19 mouse cellular contexts compared by ENCODE assay signal in the genomic region with DNA sequence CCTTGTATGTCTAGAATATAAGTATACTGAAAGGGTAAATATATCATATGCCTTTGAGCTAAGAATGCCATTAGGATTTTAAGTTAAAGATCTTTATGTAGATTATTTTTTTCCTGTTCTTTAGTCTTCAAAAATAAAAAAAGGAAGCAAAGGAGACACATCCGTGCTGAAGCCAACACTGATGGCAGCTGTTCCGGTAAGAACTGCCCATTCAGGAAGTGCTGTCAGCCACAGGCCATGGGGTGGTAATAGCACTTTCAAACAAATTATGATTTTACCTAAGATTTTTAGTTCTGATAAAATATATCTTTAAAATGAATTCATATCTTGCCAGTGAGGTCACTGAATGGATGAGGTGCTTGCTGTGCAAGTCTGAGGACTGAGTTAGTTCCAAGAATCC.
"Had no signal": no experiment of that assay in that cellular context is flagged by ENCODE, and none has a peak within 500 bp of the region (broad histone marks: within the 10 kb centered on the region; RNA-seq: fewer than 3 reads in every experiment).

No protein-coding gene starts in this region.

- H3K4me3 ChIP-seq: liver, embryonic 15.5 days; lung, embryonic 15.5 days; megakaryocyte, embryonic 14.5 days; midbrain, embryonic 13.5 days; midbrain, embryonic 15.5 days; neural tube, embryonic 13.5 days; neural tube, embryonic 15.5 days; stomach, embryonic 15.5 days had no signal

- ATAC-seq: liver, postnatal 0 days; lung, postnatal 0 days; midbrain, embryonic 13.5 days; midbrain, embryonic 15.5 days had no signal

- H3K9me3 ChIP-seq: liver, embryonic 15.5 days; lung, embryonic 15.5 days; megakaryocyte, embryonic 14.5 days; midbrain, embryonic 13.5 days; midbrain, embryonic 15.5 days; neural tube, embryonic 13.5 days; neural tube, embryonic 15.5 days; stomach, embryonic 15.5 days had no signal

- DNase-seq: liver, postnatal 0 days; lung, adult 2 months; lung, postnatal 14 days; lung, postnatal 36 days; right cerebral cortex, postnatal 14 days; thymus, adult 2 months; thymus, postnatal 25 days; thymus, postnatal 4 days had no signal

- H3K27ac ChIP-seq: liver, embryonic 15.5 days; lung, embryonic 15.5 days; midbrain, embryonic 13.5 days; midbrain, embryonic 15.5 days; neural tube, embryonic 13.5 days; neural tube, embryonic 15.5 days; stomach, embryonic 15.5 days; stomach, postnatal 0 days had no signal

- H3K4me1 ChIP-seq: lung, embryonic 15.5 days; midbrain, embryonic 13.5 days; midbrain, embryonic 15.5 days; neural tube, embryonic 13.5 days; neural tube, embryonic 15.5 days; stomach, embryonic 15.5 days had no signal

- H3K9ac ChIP-seq: liver, embryonic 15.5 days; liver, postnatal 0 days; lung, embryonic 15.5 days; midbrain, embryonic 13.5 days; midbrain, embryonic 15.5 days; neural tube, embryonic 13.5 days; neural tube, embryonic 15.5 days; stomach, embryonic 15.5 days had no signal

- H3K4me2 ChIP-seq: liver, embryonic 15.5 days; lung, embryonic 15.5 days; midbrain, embryonic 11.5 days; midbrain, embryonic 13.5 days; midbrain, embryonic 15.5 days; neural tube, embryonic 13.5 days; neural tube, embryonic 15.5 days; stomach, embryonic 15.5 days had no signal

- H3K27me3 ChIP-seq: liver, embryonic 15.5 days; lung, embryonic 15.5 days; megakaryocyte, embryonic 14.5 days; midbrain, embryonic 13.5 days; midbrain, embryonic 15.5 days; neural tube, embryonic 13.5 days; neural tube, embryonic 15.5 days; stomach, embryonic 15.5 days had no signal
